Mouse (Mus musculus) neural tube, embryonic 15.5 days (tissue): Measurements from ENCODE around the gene Fbh1. TPM values are rescaled to one million over a fixed set of nuclear protein-coding genes. Genes with fewer than 3 reads are reported as not detected.

Experiments used
- ATAC-seq: fragments of 200-750 bp; cut with Nextera tagmentation; 2 replicates; pipeline ENCODE4 v1.8.0; 2017; ENCODE audit warnings: mild to moderate bottlenecking, moderate TSS enrichment, moderate library complexity; ENCODE audit not compliant: low FRiP score
- H3K27ac ChIP-seq: fragments of 300-500 bp; sonication (generic); replicated peaks from 2 replicates; pipeline ENCODE4 v1.5.1; 2015; ENCODE audit warnings: mild to moderate bottlenecking, inconsistent platforms
- H3K27me3 ChIP-seq: fragments of 300-500 bp; sonication (generic); replicated peaks from 2 replicates; pipeline ENCODE4 v1.6.1; 2015; ENCODE audit warnings: inconsistent platforms
- H3K36me3 ChIP-seq: fragments of 300-500 bp; sonication (generic); 2 replicates; pipeline ENCODE4 v1.6.1; 2015; ENCODE audit warnings: inconsistent platforms
- H3K4me1 ChIP-seq: fragments of 300-500 bp; sonication (generic); 2 replicates; pipeline ENCODE4 v1.6.1; 2015; ENCODE audit warnings: inconsistent platforms
- H3K4me2 ChIP-seq: fragments of 300-500 bp; sonication (generic); 2 replicates; pipeline ENCODE4 v1.6.1; 2015; ENCODE audit warnings: inconsistent platforms, mild to moderate bottlenecking, moderate library complexity
- H3K4me3 ChIP-seq: fragments of 300-500 bp; sonication (generic); replicated peaks from 2 replicates; pipeline ENCODE4 v1.5.1; 2015; ENCODE audit warnings: mild to moderate bottlenecking, inconsistent platforms
- H3K9ac ChIP-seq: fragments of 300-500 bp; sonication (generic); replicated peaks from 2 replicates; pipeline ENCODE4 v1.6.1; 2015; ENCODE audit warnings: mild to moderate bottlenecking, inconsistent platforms
- H3K9me3 ChIP-seq: fragments of 300-500 bp; sonication (generic); replicated peaks from 2 replicates; pipeline ENCODE4 v1.6.1; 2016; ENCODE audit warnings: inconsistent platforms
- WGBS: fragments of 180-500 bp; shearing (Covaris S2); methylation state at CpG from one replicate; pipeline ENCODE4 v1.1.7; 2015; ENCODE audit warnings: mixed read lengths; 5-methylcytosine and 5-hydroxymethylcytosine counted together
- polyA plus RNA-seq: library from polyadenylated mRNA; unstranded; fragments of >200 nt; fragmentation: Nextera tagmentation; extraction: Ambion mirVana; gene quantifications from 2 replicates; pipeline ENCODE4 v1.2.1, GENCODE M21; 2015

Fbh1 gene
- polyA plus RNA-seq, 1 experiment from 2014 or later, result 119 TPM

DNA sequence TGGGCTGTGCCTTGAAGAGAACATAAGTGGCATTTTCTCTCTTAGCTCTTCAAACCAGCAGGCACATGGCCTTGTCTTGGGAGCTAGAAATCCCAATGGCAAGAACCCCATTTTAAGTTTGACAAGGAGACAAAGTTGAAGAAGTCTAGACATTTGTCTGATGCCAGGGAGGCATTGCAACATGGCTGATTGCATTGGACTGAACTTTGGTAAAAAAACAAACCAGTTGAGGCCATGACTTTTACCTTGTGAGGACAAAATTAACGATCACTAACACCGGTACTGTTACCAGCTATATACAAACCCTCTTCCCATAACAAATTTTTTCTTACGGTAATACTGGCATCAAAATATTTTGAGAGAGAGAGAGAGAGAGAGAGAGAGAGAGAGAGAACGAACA lies 84.0 kb downstream of the Fbh1 start:
- WGBS, result 95% methylated on average over 4 of the region's 4 CpGs
- H3K4me3 ChIP-seq, result no peak overlapping the region
- no peaks in the 10 kb centered on the region for H3K36me3 ChIP-seq
- H3K4me2 ChIP-seq, result no peak overlapping the region
- H3K27ac ChIP-seq, result no peak overlapping the region
- no peak overlapping the region for H3K9ac ChIP-seq
- H3K27me3 ChIP-seq, result no peaks in the 10 kb centered on the region
- no peaks in the 10 kb centered on the region for H3K4me1 ChIP-seq
- H3K9me3 ChIP-seq, result no peaks in the 10 kb centered on the region
- no peak for ATAC-seq

Other genes with a start within 250 kb of the Fbh1 start
- 26.5 and 29.8 TPM in 2 replicates for gene Pfkfb3, start 223.5 kb downstream of the Fbh1 start, polyA plus RNA-seq
- 127 and 138 TPM in 2 replicates for gene Rbm17, start 173.4 kb downstream of the Fbh1 start, polyA plus RNA-seq
- not detected in 2 replicates for gene Gm17490, start 151.3 kb downstream of the Fbh1 start, polyA plus RNA-seq
- gene Il2ra, start 134.8 kb downstream of the Fbh1 start, polyA plus RNA-seq, result 26.4 TPM in 1 of 2 replicates, not detected in the other
- 1.6 and 8.1 TPM in 2 replicates for gene Il15ra, start 72.3 kb downstream of the Fbh1 start, polyA plus RNA-seq
- gene Ankrd16, start 294 bp upstream of the Fbh1 start, polyA plus RNA-seq, result 38.8 and 39.8 TPM in 2 replicates